Mouse (Mus musculus) CH12.LX (cell line): ENCODE results near the gene Pla1a. TPM values are rescaled to one million over a fixed set of nuclear protein-coding genes. Genes with fewer than 3 reads are reported as not detected.

ENCODE experiments used
- DNase-seq: peaks from one replicate; pipeline ENCODE4 v3.0.0-alpha.2; 2013; ENCODE audit errors: extremely low read depth
- H3K27ac ChIP-seq: 2 replicates; pipeline ENCODE4 v1.5.1; 2012; ENCODE audit warnings: low read depth, mild to moderate bottlenecking, control low read depth, moderate library complexity; ENCODE audit not compliant: insufficient read depth
- H3K27me3 ChIP-seq: replicated peaks from 2 replicates; pipeline ENCODE3; 2012; ENCODE audit warnings: inconsistent platforms
- H3K36me3 ChIP-seq, 2 experiments: replicated peaks in 1 of 2; 2 replicates each; pipeline versions ENCODE3 to v1.6.1; 2012; ENCODE audit warnings: inconsistent platforms in 1 of 2, low read length in 1 of 2, mild to moderate bottlenecking in 1 of 2, mixed read lengths in 1 of 2, moderate library complexity in 1 of 2; ENCODE audit not compliant: control insufficient read depth in 1 of 2, insufficient read depth in 1 of 2
- H3K4me1 ChIP-seq, 2 experiments: 2 replicates each; pipeline ENCODE4 v1.6.1; 2012; ENCODE audit warnings: inconsistent platforms in 1 of 2, moderate library complexity in 1 of 2; ENCODE audit not compliant: insufficient read depth in 2 of 2, control insufficient read depth in 1 of 2
- H3K4me2 ChIP-seq: 2 replicates; pipeline ENCODE4 v1.6.1; 2012; ENCODE audit warnings: low read depth, mild to moderate bottlenecking, control low read depth; ENCODE audit not compliant: poor library complexity, insufficient read depth, severe bottlenecking
- H3K4me3 ChIP-seq, 3 experiments: fragments of 150-350 bp in 1 of 3; sonication (generic) in 1 of 3; replicated peaks in 1 of 3; 2 replicates each; pipeline versions ENCODE3 to v1.5.1; 2011 to 2012; ENCODE audit warnings: low read depth in 2 of 3, low read length in 2 of 3, mild to moderate bottlenecking in 2 of 3, moderate library complexity in 2 of 3, control low read depth in 1 of 3, improper control_type of control experiment in 1 of 3, inconsistent platforms in 1 of 3, mixed read lengths in 1 of 3; ENCODE audit not compliant: poor library complexity in 1 of 3
- H3K79me2 ChIP-seq: replicated peaks from 2 replicates; pipeline ENCODE4 v1.6.1; 2012; ENCODE audit warnings: mild to moderate bottlenecking, moderate library complexity; ENCODE audit not compliant: control insufficient read depth, poor library complexity, insufficient read depth, severe bottlenecking; ENCODE audit errors: extremely low read depth
- H3K9ac ChIP-seq: 2 replicates; pipeline ENCODE4 v1.6.1; 2012; ENCODE audit warnings: low read depth, mild to moderate bottlenecking, control low read depth, moderate library complexity; ENCODE audit not compliant: insufficient read depth
- H3K9me3 ChIP-seq: replicated peaks from 2 replicates; pipeline ENCODE3; 2012; ENCODE audit warnings: low read length, inconsistent platforms, mixed read lengths
- BHLHE40 ChIP-seq: IDR thresholded peaks from 2 replicates; pipeline ENCODE4 v1.6.1; 2011; ENCODE audit warnings: mild to moderate bottlenecking, low read depth, low read length, improper control_type of control experiment
- CHD2 ChIP-seq: IDR thresholded peaks from 2 replicates; pipeline ENCODE4 v1.6.1; 2011; ENCODE audit warnings: low read length, improper control_type of control experiment
- CTCF ChIP-seq, 2 experiments: IDR thresholded peaks in 1 of 2; conservative IDR thresholded peaks in 1 of 2; 2 replicates each; pipeline ENCODE4 v1.5.1; 2011 to 2012; ENCODE audit warnings: low read depth in 2 of 2, low read length in 2 of 2, improper control_type of control experiment in 1 of 2, inconsistent platforms in 1 of 2, mild to moderate bottlenecking in 1 of 2, moderate library complexity in 1 of 2
- E2F4 ChIP-seq: IDR thresholded peaks from 2 replicates; pipeline ENCODE4 v1.6.1; 2011; ENCODE audit warnings: low read depth, low read length, improper control_type of control experiment; ENCODE audit not compliant: insufficient replicate concordance
- EP300 ChIP-seq: IDR thresholded peaks from 2 replicates; pipeline ENCODE4 v1.6.1; 2011; ENCODE audit warnings: low read length, improper control_type of control experiment
- ETS1 ChIP-seq: conservative IDR thresholded peaks from 2 replicates; pipeline ENCODE4 v1.6.1; 2012; ENCODE audit warnings: low read depth, mild to moderate bottlenecking, inconsistent platforms, low read length, improper control_type of control experiment, moderate library complexity
- GABPA ChIP-seq: IDR thresholded peaks from 2 replicates; pipeline ENCODE4 v1.6.1; 2012; ENCODE audit warnings: low read depth, low read length, improper control_type of control experiment, inconsistent platforms; ENCODE audit not compliant: insufficient replicate concordance
- JUN ChIP-seq: IDR thresholded peaks from 2 replicates; pipeline ENCODE4 v1.6.1; 2011; ENCODE audit warnings: low read depth, mild to moderate bottlenecking, low read length, improper control_type of control experiment, moderate library complexity; ENCODE audit not compliant: insufficient read depth
- KAT2A ChIP-seq: IDR thresholded peaks from 2 replicates; pipeline ENCODE4 v1.6.1; 2012; ENCODE audit warnings: low read length, improper control_type of control experiment, inconsistent platforms; ENCODE audit not compliant: insufficient replicate concordance
- MAFK ChIP-seq: IDR thresholded peaks from 2 replicates; pipeline ENCODE4 v1.6.1; 2011; ENCODE audit warnings: low read length, improper control_type of control experiment; ENCODE audit not compliant: insufficient replicate concordance
- MAX ChIP-seq: IDR thresholded peaks from 2 replicates; pipeline ENCODE4 v1.6.1; 2011; ENCODE audit warnings: low read length, improper control_type of control experiment
- MEF2A ChIP-seq: IDR thresholded peaks from 2 replicates; pipeline ENCODE4 v1.6.1; 2014; ENCODE audit warnings: low read depth, mild to moderate bottlenecking, inconsistent platforms, low read length, improper control_type of control experiment, borderline replicate concordance
- MYC ChIP-seq: IDR thresholded peaks from 2 replicates; pipeline ENCODE4 v1.6.1; 2011; ENCODE audit warnings: low read depth, mild to moderate bottlenecking, improper control_type of control experiment, low read length
- PAX5 ChIP-seq: IDR thresholded peaks from 2 replicates; pipeline ENCODE4 v1.6.1; 2012; ENCODE audit warnings: low read length, inconsistent platforms, mixed read lengths
- POLR2A ChIP-seq: IDR thresholded peaks from 2 replicates; pipeline ENCODE4 v1.6.1; 2011; ENCODE audit warnings: low read depth, mild to moderate bottlenecking, improper control_type of control experiment, low read length
- POLR2AphosphoS2 ChIP-seq: IDR thresholded peaks from 2 replicates; pipeline ENCODE4 v1.6.1; 2011; ENCODE audit warnings: low read depth, low read length, improper control_type of control experiment
- RAD21 ChIP-seq: IDR thresholded peaks from 2 replicates; pipeline ENCODE4 v1.6.1; 2011; ENCODE audit warnings: low read depth, mild to moderate bottlenecking, low read length, improper control_type of control experiment, moderate library complexity
- SMC3 ChIP-seq: IDR thresholded peaks from 2 replicates; pipeline ENCODE4 v1.6.1; 2011; ENCODE audit warnings: low read depth, low read length, improper control_type of control experiment
- TBP ChIP-seq: conservative IDR thresholded peaks from 2 replicates; pipeline ENCODE4 v1.6.1; 2011; ENCODE audit warnings: low read depth, low read length, improper control_type of control experiment
- ZMIZ1 ChIP-seq: IDR thresholded peaks from 2 replicates; pipeline ENCODE4 v1.6.1; 2012; ENCODE audit warnings: low read depth, mild to moderate bottlenecking, inconsistent platforms, low read length, improper control_type of control experiment
- ZNF384 ChIP-seq: IDR thresholded peaks from 2 replicates; pipeline ENCODE4 v1.6.1; 2012; ENCODE audit warnings: low read depth, low read length, improper control_type of control experiment, inconsistent platforms
- dilution Hi-C: fragments of 300-500 bp; cut with MboI; formaldehyde crosslinking; loops from 2 replicates; pipeline ENCODE4 v1.14.3; 2020; ENCODE audit warnings: low sequenced_read_pairs; ENCODE audit not compliant: extremely low pct_unique_long_range_greater_than_20kb, extremely low pct_ligation_motif_present
- in situ Hi-C: fragments of 300-500 bp; cut with MboI; formaldehyde crosslinking; loops from 3 replicates; pipeline ENCODE4 v1.14.3; 2019; ENCODE audit warnings: low sequenced_read_pairs, low pct_ligation_motif_present, low pct_unique_long_range_greater_than_20kb, mixed read lengths
- polyA plus RNA-seq: library from polyadenylated mRNA; unstranded; fragments of >175 nt; gene quantifications from 2 replicates; pipeline ENCODE4 v1.2.1, GENCODE M21; 2012; ENCODE audit warnings: low read depth; ENCODE audit not compliant: insufficient read length
- total RNA-seq, 2 experiments: library from RNA; depleted of rRNA; stranded (reverse); fragments of 300-350 nt in 1 of 2; fragments of >200 nt in 1 of 2; gene quantifications; 2 replicates each; pipeline ENCODE4 v1.2.3; 2012 to 2014

Pla1a gene
- total and polyA plus RNA-seq, 3 experiments, result 9.3 to 27.9 (median 14.3) TPM

DNA sequence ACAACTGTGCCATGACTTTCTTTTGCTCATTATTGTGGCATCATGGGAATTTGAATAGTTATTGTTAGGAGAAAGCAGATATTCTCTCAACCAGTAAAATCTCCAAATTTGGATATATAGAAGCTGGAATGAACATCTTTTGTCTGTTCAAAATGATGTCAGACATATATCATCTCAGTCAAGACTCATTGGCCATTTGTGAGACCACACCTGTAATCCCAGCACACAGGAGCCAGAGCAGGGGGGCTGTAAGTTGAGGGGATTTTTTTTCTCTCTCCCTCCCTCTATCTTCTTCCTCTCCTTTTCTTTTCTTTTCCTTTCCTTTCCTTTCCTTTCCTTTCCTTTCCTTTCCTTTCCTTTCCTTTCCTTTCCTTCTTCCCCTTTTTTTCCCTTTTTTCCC is 80.1 kb downstream of the Pla1a start:
- H3K27ac ChIP-seq, result no peak overlapping the region
- no peak overlapping the region for H3K9ac ChIP-seq
- no peak for DNase-seq
- H3K27me3 ChIP-seq, result no peaks in the 10 kb centered on the region
- H3K4me1 ChIP-seq, result peaks cover 17 to 48% of the 10 kb centered on the region in 2 experiments
- no peak overlapping the region for H3K4me3 ChIP-seq
- no peak overlapping the region for H3K4me2 ChIP-seq
- dilution Hi-C loops, result no loop called here
- H3K36me3 ChIP-seq, result peaks cover 38 to 79% of the 10 kb centered on the region in 2 experiments
- H3K9me3 ChIP-seq, result peaks cover 1% of the 10 kb centered on the region
- in situ Hi-C loops, result no loop called here
- TF ChIP-seq ZMIZ1 (no peak), EP300 (no peak), ZNF384 (no peak), SMC3 (no peak), MAFK (no peak), KAT2A (no peak), TBP (no peak), CTCF (conservative IDR thresholded peaks at IDR 0.05 in 1 of 2, IDR thresholded peaks at IDR 0.05 in 1 of 2; ENCODE audit: low read depth in 2 of 2, low read length in 2 of 2) (no peak), PAX5 (no peak), ETS1 (no peak), CHD2 (no peak), RAD21 (no peak), MAX (no peak), BHLHE40 (no peak)
- TF ChIP-seq, all 38 proteins: peak for 0
- peaks cover 54% of the 10 kb centered on the region for H3K79me2 ChIP-seq

DNA sequence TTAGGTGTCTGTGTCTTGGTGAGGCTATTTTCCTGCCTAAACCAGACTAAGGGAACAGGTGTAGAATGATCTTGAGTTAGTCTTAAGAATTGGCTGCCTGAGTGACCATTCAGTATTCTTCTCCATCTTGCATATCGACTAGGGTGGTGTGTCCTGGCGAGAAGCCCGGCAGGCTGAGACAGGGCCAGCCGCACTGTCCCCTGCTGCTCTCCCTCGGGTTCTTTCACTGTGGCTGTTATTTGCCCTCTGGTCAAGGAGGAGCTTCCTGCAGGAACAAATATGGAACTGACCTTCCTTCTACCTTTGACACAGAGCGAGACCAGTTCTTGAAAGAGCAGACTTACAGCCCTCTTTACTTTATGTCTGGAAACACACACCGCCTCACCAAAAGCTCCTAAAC is 80.9 kb downstream of the Pla1a start:
- Histone ChIP-seq H3K4me1 (peaks cover 16 to 46% of the 10 kb centered on the region in 2 experiments), H3K79me2 (peaks cover 62% of the 10 kb centered on the region), H3K36me3 (peaks cover 38 to 71% of the 10 kb centered on the region in 2 experiments), H3K27ac (peak overlapping the region; percentile 5), H3K9ac (no peak overlapping the region), H3K9me3 (no peaks in the 10 kb centered on the region), H3K27me3 (no peaks in the 10 kb centered on the region), H3K4me2 (no peak overlapping the region), H3K4me3 (no peak overlapping the region)
- in situ Hi-C loops, result no loop called here
- TF ChIP-seq POLR2AphosphoS2, result peak; percentile 1; the same call in 1 of the 2 replicates
- TF ChIP-seq JUN, result no peak
- dilution Hi-C loops, result no loop called here
- DNase-seq, result no peak

DNA sequence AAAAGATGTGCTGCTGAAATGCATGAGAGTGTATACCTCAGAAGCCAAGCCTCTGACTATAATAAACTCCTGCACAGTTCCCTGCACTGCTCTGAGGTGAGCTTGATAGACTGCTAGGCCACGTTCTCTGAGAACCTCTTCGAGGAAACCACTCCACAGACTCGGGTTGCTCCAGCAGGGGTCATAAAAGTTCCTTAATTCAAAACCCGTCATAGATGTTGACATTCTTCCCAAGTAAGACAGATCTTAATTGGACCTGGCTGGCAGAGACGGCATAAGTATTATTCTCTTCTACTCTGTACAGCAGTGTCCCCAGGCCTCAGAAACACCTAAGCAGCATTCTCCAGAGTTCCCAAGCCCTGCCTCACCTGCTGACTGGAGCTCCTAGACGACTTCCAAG is 82.0 kb downstream of the Pla1a start:
- Histone ChIP-seq H3K9ac (peak overlapping the region; percentile 1; the same call in 1 of the 2 replicates), H3K27ac (peak overlapping the region; percentile 55), H3K27me3 (no peaks in the 10 kb centered on the region), H3K9me3 (no peaks in the 10 kb centered on the region), H3K4me1 (peaks cover 16 to 52% of the 10 kb centered on the region in 2 experiments), H3K4me2 (peak overlapping the region; percentile 39), H3K36me3 (peaks cover 37 to 60% of the 10 kb centered on the region in 2 experiments), H3K4me3 (peak overlapping the region in 1 of 3 experiments; percentile 23), H3K79me2 (peaks cover 64% of the 10 kb centered on the region)
- TF ChIP-seq JUN, result no peak
- TF ChIP-seq POLR2A, result 0 out of 2 replicates have a peak, but pooled peaks have one; percentile 15
- TF ChIP-seq GABPA, result no peak
- peak; percentile 38 for TF ChIP-seq SMC3
- no peak for TF ChIP-seq E2F4
- TF ChIP-seq MEF2A, result no peak
- TF ChIP-seq CTCF (conservative IDR thresholded peaks at IDR 0.05 in 1 of 2, IDR thresholded peaks at IDR 0.05 in 1 of 2; ENCODE audit: low read depth in 2 of 2, low read length in 2 of 2), result peak in 1 of 2 experiments; percentile 50; a peak in 2 of 4 replicates
- TF ChIP-seq RAD21, result peak; percentile 58
- peak; percentile 4; the same call in 1 of the 2 replicates for TF ChIP-seq MYC
- no peak for DNase-seq
- in situ Hi-C loops (no loop called here), dilution Hi-C loops (no loop called here)
